Mouse (Mus musculus) left cerebral cortex, postnatal 36 days (tissue): ENCODE measurements around the gene Hint2. TPM values are rescaled to one million over a fixed set of nuclear protein-coding genes. Genes with fewer than 3 reads are reported as not detected.

ENCODE experiments used
- DNase-seq, 2 experiments: peaks; one replicate each; pipeline ENCODE4 v3.0.0; 2021 to 2022; ENCODE audit warnings: low spot score in 2 of 2, mixed read lengths in 1 of 2
- intact Hi-C: fragments of 180-260 bp; cut with DNase I; formaldehyde crosslinking; loops from one replicate; pipeline ENCODE4 v1.15.1; 2025
- microRNA-seq: library from miRNA; unstranded; fragments of <30 nt; microRNA quantifications from one replicate; pipeline ENCODE4 v1.2.0, GENCODE M21; 2022
- total RNA-seq, 2 experiments: library from RNA; stranded (reverse); gene quantifications; 2 replicates each; pipeline ENCODE4 v1.2.3; 2021

The Hint2 gene
- total RNA-seq, 2 experiments from 2014 or later, result 31.4 to 39.5 TPM

GRCm38 (mm10) chr4:43629106-43629817 is 27.0 kb downstream of the Hint2 start:
- DNase-seq, result no peak
- intact Hi-C loops, result loop anchor here (5.0 kb wide), 1 partner anchor 233 kb away; no protein-coding TSS in a partner anchor

GRCm38 (mm10) chr4:43620146-43620778 is 36.0 kb downstream of the Hint2 start:
- DNase-seq, result no peak
- intact Hi-C loops, result no loop called here

- intact Hi-C loops, result no loop called here
- no peak for DNase-seq
Measured at GRCm38 (mm10) chr4:43613060-43613730, 43.1 kb downstream of the Hint2 start.

DNA sequence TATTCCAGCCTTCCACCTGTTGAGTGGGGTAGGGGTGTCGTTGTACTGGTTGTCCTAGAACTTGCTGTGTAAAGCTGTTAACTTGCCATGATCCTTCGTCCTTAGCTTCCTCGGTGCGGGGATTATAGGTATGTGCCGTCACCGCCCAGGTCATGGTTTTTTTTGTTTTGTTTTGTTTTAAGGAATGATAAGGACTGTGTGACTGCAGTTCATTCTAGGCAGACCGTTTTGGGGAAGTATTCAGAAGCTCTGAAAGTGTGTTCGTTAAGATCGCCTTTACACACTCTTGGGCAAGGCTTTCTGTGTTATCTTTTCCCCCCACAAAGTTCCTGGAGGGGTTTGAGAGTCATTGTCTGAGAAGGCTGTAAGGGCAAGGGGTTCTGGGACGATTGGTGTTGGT is 43.7 kb downstream of the Hint2 start:
- DNase-seq, result no peak
- intact Hi-C loops, result no loop called here

DNA sequence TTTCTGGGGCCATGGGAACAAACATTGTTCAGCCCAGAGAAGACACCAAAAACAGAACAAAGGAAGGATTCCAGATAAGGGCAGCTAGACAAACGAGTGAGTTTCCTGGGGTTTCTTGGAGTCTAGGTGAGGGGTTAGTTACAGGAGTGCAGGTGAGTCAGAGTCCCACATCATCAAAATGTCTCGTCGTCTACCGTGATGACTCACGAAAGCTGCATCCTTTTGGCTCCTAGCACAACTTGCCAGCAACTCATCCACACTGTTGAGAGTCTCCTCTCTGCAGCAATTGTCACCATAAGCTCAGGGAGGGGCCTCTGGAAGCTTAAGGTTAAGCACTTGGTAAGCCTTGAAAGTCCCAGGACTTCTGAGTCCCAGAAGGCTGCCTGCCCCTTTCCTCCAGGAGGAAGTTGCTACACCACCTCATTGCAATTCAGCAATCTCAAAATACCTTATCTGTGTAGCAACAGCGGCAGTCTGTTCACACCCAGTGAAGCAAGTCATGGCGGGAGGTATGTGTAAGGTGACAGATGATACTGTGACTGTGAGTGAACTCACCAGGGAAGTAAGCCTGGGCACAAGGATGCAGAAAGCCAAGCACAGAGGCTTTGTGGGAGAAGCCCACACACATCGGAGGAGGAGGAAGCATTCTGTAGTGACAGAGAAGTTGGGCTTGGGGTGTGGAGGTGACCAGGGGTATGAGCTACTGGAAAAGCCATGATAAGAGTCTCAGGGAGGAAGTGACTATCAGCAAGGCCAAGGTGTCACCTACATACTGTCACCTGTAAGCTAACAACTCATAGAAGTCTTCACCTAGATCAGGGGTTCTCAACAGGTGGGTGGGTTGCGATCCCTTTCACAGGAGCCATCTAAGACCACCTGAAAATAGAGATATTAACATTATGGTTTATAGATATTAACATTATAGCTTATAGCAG is 51.2 kb downstream of the Hint2 start:
- intact Hi-C loops, result no loop called here
- no peak for DNase-seq

Small RNAs within 50 kb of the gene (microRNA-seq; reads per million reads assigned to microRNA genes)
- not detected for gene Gm25262

Other genes with a start within 250 kb of the Hint2 start
- 1 to 10 TPM in 1 of 2 experiments, under 1 TPM in 1; 0.69 to 1.4 TPM for gene Fam166b, start 227.3 kb downstream of the Hint2 start, total RNA-seq
- gene Tesk1, start 214.5 kb downstream of the Hint2 start, total RNA-seq, result 10 to 100 TPM; 87.8 to 92.9 TPM
- 1 to 10 TPM in 1 of 2 experiments, under 1 TPM in 1; 0.59 to 1.2 TPM for gene Cd72, start 201.8 kb downstream of the Hint2 start, total RNA-seq
- gene Sit1, start 172.7 kb downstream of the Hint2 start, total RNA-seq, result not detected
- 10 to 100 TPM; 25.5 to 25.9 TPM for gene Ccdc107, start 163.6 kb downstream of the Hint2 start, total RNA-seq
- gene Arhgef39, start 156.8 kb downstream of the Hint2 start, total RNA-seq, result under 1 TPM; 0.70 to 0.79 TPM
- gene Car9, start 149.5 kb downstream of the Hint2 start, total RNA-seq, result 1 to 10 TPM in 1 of 2 experiments, under 1 TPM in 1; 0.54 to 1.1 TPM
- gene Tpm2, start 132.7 kb downstream of the Hint2 start, total RNA-seq, result 10 to 100 TPM in 1 of 2 experiments, 1 to 10 TPM in 1; 8.7 to 10.0 TPM
- 10 to 100 TPM; 74.4 to 84.8 TPM for gene Creb3, start 94.1 kb downstream of the Hint2 start, total RNA-seq
- gene Tln1, start 93.8 kb downstream of the Hint2 start, total RNA-seq, result 10 to 100 TPM; 43.0 to 45.4 TPM
- gene Rgp1, start 77.8 kb downstream of the Hint2 start, total RNA-seq, result 10 to 100 TPM; 42.3 to 55.8 TPM
- gene Gba2, start 77.6 kb downstream of the Hint2 start, total RNA-seq, result 10 to 100 TPM; 64.9 to 71.9 TPM
- gene Msmp, start 72.0 kb downstream of the Hint2 start, total RNA-seq, result not detected
- 10 to 100 TPM; 46.4 to 62.2 TPM for gene Npr2, start 24.5 kb downstream of the Hint2 start, total RNA-seq
- 1 to 10 TPM in 1 of 2 experiments, under 1 TPM in 1; 0.91 to 1.1 TPM for gene Spag8, start 2.9 kb downstream of the Hint2 start, total RNA-seq
- gene Tmem8b, start 12.5 kb upstream of the Hint2 start, total RNA-seq, result 10 to 100 TPM; 65.1 to 67.9 TPM
- gene Fam221b, start 12.7 kb upstream of the Hint2 start, total RNA-seq, result 1 to 10 TPM; 2.1 to 2.3 TPM
- gene Olfr70, start 44.3 kb upstream of the Hint2 start, total RNA-seq, result not detected
- not detected for gene Olfr71, start 53.8 kb upstream of the Hint2 start, total RNA-seq
- gene Hrct1, start 70.7 kb upstream of the Hint2 start, total RNA-seq, result 1 to 10 TPM; 1.2 to 1.7 TPM
- 1 to 10 TPM in 1 of 2 experiments, under 1 TPM in 1; 0.62 to 1.1 TPM for gene Spaar, start 73.6 kb upstream of the Hint2 start, total RNA-seq
- not detected for gene Olfr159, start 114.5 kb upstream of the Hint2 start, total RNA-seq
- not detected for gene Olfr156, start 167.4 kb upstream of the Hint2 start, total RNA-seq
- gene Olfr157, start 183.7 kb upstream of the Hint2 start, total RNA-seq, result not detected
- not detected for gene Olfr155, start 195.1 kb upstream of the Hint2 start, total RNA-seq
- gene Reck, start 219.1 kb upstream of the Hint2 start, total RNA-seq, result 1 to 10 TPM; 5.7 to 7.3 TPM